Mouse (Mus musculus): ENCODE measurements at regions not wholly inside any gene's neighbourhood (a gene's known extent, or its start where the extent isn't known, plus 50 kb on each side); places are given as distances from the start of the nearest gene placed in this dataset.

DNA sequence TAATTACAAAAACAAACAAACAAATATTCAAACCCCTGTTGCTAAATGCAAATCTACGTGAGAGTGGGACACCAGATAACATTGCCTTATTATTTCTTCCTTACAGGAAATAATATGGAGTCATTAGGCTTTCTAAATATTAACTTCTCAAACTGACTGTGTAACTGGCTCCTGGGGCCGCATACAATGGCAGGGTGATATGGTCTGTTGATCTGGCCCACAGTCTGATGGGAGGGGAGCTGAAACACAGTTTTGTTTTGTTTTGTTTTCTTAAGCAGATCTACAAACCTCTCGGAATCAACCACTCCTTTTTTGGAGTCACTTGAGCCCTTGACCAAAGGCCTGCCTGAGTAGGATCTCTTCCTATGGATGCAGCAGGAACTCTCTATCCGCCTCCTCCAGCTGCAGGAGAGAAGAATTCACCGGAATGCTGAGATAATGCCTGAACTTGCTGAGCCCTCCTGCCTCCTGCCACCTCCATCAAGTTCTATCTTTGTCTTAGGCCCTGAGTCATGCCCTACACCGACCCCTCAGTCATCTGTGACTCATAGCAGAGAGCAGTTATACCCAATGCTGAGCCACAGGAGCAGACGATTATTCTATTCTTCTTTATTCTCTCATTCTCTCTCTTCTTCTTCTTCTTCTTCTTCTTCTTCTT is 534.5 kb upstream of the Btbd3 start:
- ATAC-seq, result no peak
- Histone ChIP-seq H3K36me3 (ENCODE audit: control insufficient read depth, insufficient read depth, low read length) (no peaks in the 10 kb centered on the region), H3K9ac (ENCODE audit: low read depth, low read length) (no peak overlapping the region), H3K4me3 (ENCODE audit: low read depth, low read length) (no peak overlapping the region), H3K27ac (ENCODE audit: low read length) (no peak overlapping the region), H3K4me1 (ENCODE audit: control insufficient read depth, insufficient read depth, low read length) (no peaks in the 10 kb centered on the region), H3K9me3 (replicated peaks; ENCODE audit: control insufficient read depth, low read length, poor library complexity, severe bottlenecking) (no peaks in the 10 kb centered on the region), H3K4me2 (ENCODE audit: low read length) (no peak overlapping the region), H3K27me3 (ENCODE audit: control insufficient read depth, insufficient read depth, low read depth, low read length) (no peaks in the 10 kb centered on the region)
- 63% methylated on average over 7 of the region's 7 CpGs for whole genome bisulfite sequencing

- H3K27me3 ChIP-seq (ENCODE audit: control insufficient read depth, insufficient read depth, low read depth, low read length), result 0 out of 2 replicates have a peak, but pooled peaks cover 2% of the 10 kb centered on the region
- no peaks in the 10 kb centered on the region for H3K4me1 ChIP-seq (ENCODE audit: control insufficient read depth, insufficient read depth, low read length)
- H3K4me3 ChIP-seq (ENCODE audit: low read depth, low read length), result no peak overlapping the region
- no peaks in the 10 kb centered on the region for H3K36me3 ChIP-seq (ENCODE audit: control insufficient read depth, insufficient read depth, low read length)
- ATAC-seq, result no peak
- H3K9ac ChIP-seq (ENCODE audit: low read depth, low read length), result no peak overlapping the region
- 87% methylated on average over 2 of the region's 2 CpGs for WGBS
- H3K9me3 ChIP-seq (replicated peaks; ENCODE audit: control insufficient read depth, low read length, poor library complexity, severe bottlenecking), result no peaks in the 10 kb centered on the region
- no peak overlapping the region for H3K4me2 ChIP-seq (ENCODE audit: low read length)
- H3K27ac ChIP-seq (ENCODE audit: low read length), result no peak overlapping the region
These were observed 540.5 kb upstream of the Btbd3 start for GRCm38 (mm10) chr2:137715891-137716290.

DNA sequence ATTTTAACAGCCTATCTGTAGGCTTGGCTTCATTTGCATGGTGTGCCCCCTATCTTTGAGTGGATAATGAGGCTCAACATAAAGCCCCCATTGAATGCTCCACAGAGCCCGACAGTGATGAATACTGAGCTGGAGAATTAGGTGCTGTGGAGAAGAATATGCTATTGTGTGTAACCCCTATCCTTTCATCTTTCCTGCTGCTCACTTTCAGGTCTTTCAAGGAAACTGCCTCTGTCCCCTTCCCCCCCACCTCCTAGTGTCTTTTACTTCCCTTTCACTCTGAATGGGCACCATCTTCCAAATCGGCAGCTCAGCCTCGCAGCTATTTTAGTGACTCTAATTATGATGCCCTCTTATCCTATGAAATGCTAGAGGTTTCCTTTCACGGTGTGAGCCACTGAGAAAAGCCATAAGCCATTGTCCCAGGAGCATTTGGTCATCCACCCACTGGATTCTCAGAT is 549.8 kb upstream of the Btbd3 start:
- 2% methylated on average over 4 of the region's 4 CpGs for WGBS
- no peaks in the 10 kb centered on the region for H3K36me3 ChIP-seq (ENCODE audit: control insufficient read depth, insufficient read depth, low read length)
- ATAC-seq, result peak; percentile 88
- H3K27ac ChIP-seq (ENCODE audit: low read length), result no peak overlapping the region
- no peak overlapping the region for H3K9ac ChIP-seq (ENCODE audit: low read depth, low read length)
- peak overlapping the region; percentile 45 for H3K4me2 ChIP-seq (ENCODE audit: low read length)
- peaks cover 15% of the 10 kb centered on the region for H3K4me1 ChIP-seq (ENCODE audit: control insufficient read depth, insufficient read depth, low read length)
- H3K27me3 ChIP-seq (ENCODE audit: control insufficient read depth, insufficient read depth, low read depth, low read length), result 0 out of 2 replicates have a peak, but pooled peaks cover 2% of the 10 kb centered on the region
- H3K9me3 ChIP-seq (replicated peaks; ENCODE audit: control insufficient read depth, low read length, poor library complexity, severe bottlenecking), result no peaks in the 10 kb centered on the region
- H3K4me3 ChIP-seq (ENCODE audit: low read depth, low read length), result 0 out of 2 replicates have a peak overlapping the region, but pooled peaks have one; percentile 3

DNA sequence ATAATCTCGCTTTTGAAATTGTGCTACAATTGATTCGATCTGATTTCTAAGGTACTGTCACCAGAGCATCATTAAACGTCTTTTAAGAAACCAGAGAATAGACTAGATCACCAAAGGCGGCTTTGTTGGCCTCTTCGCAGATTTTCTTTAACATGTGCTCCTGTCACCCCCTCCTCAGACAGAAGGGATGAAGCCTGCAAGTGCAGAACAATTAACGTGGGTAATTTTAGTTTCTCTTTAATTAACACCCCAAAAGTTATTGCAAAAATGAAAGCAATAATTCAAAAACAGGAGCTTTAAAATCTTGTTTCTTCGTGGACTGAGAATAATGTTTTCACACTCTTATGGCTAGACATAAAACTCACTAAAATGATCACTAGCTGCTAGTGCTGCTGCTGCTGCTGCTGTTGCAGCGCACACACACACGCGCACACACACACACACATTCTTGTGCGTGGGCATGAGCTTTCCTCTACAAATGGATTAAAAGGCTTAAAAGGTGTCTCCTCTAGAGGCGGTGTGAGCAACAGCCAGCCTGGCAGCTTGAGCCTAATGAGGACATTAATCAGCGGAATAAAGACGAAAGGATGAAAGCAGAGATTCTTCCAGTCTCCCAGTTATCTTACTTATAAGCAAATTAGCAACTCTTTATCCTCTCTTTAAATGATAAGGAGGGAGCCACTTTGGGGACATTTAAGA is 550.5 kb upstream of the Btbd3 start:
- 9% methylated on average over 14 of the region's 14 CpGs for WGBS
- ATAC-seq, result peak; percentile 92
- peak overlapping the region; percentile 45 for H3K4me2 ChIP-seq (ENCODE audit: low read length)
- H3K27me3 ChIP-seq (ENCODE audit: control insufficient read depth, insufficient read depth, low read depth, low read length), result 0 out of 2 replicates have a peak, but pooled peaks cover 2% of the 10 kb centered on the region
- peak overlapping the region; percentile 3; the same call in 1 of the 2 replicates for H3K4me3 ChIP-seq (ENCODE audit: low read depth, low read length)
- H3K4me1 ChIP-seq (ENCODE audit: control insufficient read depth, insufficient read depth, low read length), result peaks cover 15% of the 10 kb centered on the region
- no peaks in the 10 kb centered on the region for H3K9me3 ChIP-seq (replicated peaks; ENCODE audit: control insufficient read depth, low read length, poor library complexity, severe bottlenecking)
- H3K27ac ChIP-seq (ENCODE audit: low read length), result no peak overlapping the region
- H3K9ac ChIP-seq (ENCODE audit: low read depth, low read length), result no peak overlapping the region
- H3K36me3 ChIP-seq (ENCODE audit: control insufficient read depth, insufficient read depth, low read length), result no peaks in the 10 kb centered on the region

- H3K4me1 ChIP-seq (ENCODE audit: control insufficient read depth, insufficient read depth, low read length), result peaks cover 15% of the 10 kb centered on the region
- no peak overlapping the region for H3K27ac ChIP-seq (ENCODE audit: low read length)
- no peaks in the 10 kb centered on the region for H3K36me3 ChIP-seq (ENCODE audit: control insufficient read depth, insufficient read depth, low read length)
- no peak overlapping the region for H3K4me3 ChIP-seq (ENCODE audit: low read depth, low read length)
- no peak overlapping the region for H3K9ac ChIP-seq (ENCODE audit: low read depth, low read length)
- no peak overlapping the region; the same call in 1 of the 2 replicates for H3K4me2 ChIP-seq (ENCODE audit: low read length)
- H3K9me3 ChIP-seq (replicated peaks; ENCODE audit: control insufficient read depth, low read length, poor library complexity, severe bottlenecking), result no peaks in the 10 kb centered on the region
- peak; percentile 57; the same call in 1 of the 2 replicates for ATAC-seq
- 11% methylated on average over 12 of the region's 12 CpGs for WGBS
- 0 out of 2 replicates have a peak, but pooled peaks cover 2% of the 10 kb centered on the region for H3K27me3 ChIP-seq (ENCODE audit: control insufficient read depth, insufficient read depth, low read depth, low read length)
These were observed 551.2 kb upstream of the Btbd3 start for GRCm38 (mm10) chr2:137704948-137705723.

- Histone ChIP-seq H3K4me3 (ENCODE audit: low read depth, low read length) (no peak overlapping the region), H3K4me1 (ENCODE audit: control insufficient read depth, insufficient read depth, low read length) (peaks cover 15% of the 10 kb centered on the region), H3K9ac (ENCODE audit: low read depth, low read length) (no peak overlapping the region), H3K4me2 (ENCODE audit: low read length) (no peak overlapping the region), H3K36me3 (ENCODE audit: control insufficient read depth, insufficient read depth, low read length) (no peaks in the 10 kb centered on the region), H3K27ac (ENCODE audit: low read length) (no peak overlapping the region), H3K27me3 (ENCODE audit: control insufficient read depth, insufficient read depth, low read depth, low read length) (0 out of 2 replicates have a peak, but pooled peaks cover 2% of the 10 kb centered on the region), H3K9me3 (replicated peaks; ENCODE audit: control insufficient read depth, low read length, poor library complexity, severe bottlenecking) (no peaks in the 10 kb centered on the region)
- 41% methylated on average over 6 of the region's 6 CpGs for WGBS
- no peak for ATAC-seq
These were observed 551.8 kb upstream of the Btbd3 start for GRCm38 (mm10) chr2:137704565-137704947.

- WGBS, result 80% methylated on average over 3 of the region's 3 CpGs
- Histone ChIP-seq H3K27ac (ENCODE audit: low read length) (no peak overlapping the region), H3K36me3 (ENCODE audit: control insufficient read depth, insufficient read depth, low read length) (no peaks in the 10 kb centered on the region), H3K4me1 (ENCODE audit: control insufficient read depth, insufficient read depth, low read length) (peaks cover 15% of the 10 kb centered on the region), H3K9me3 (replicated peaks; ENCODE audit: control insufficient read depth, low read length, poor library complexity, severe bottlenecking) (no peaks in the 10 kb centered on the region), H3K4me3 (ENCODE audit: low read depth, low read length) (no peak overlapping the region), H3K9ac (ENCODE audit: low read depth, low read length) (no peak overlapping the region), H3K27me3 (ENCODE audit: control insufficient read depth, insufficient read depth, low read depth, low read length) (no peaks in the 10 kb centered on the region), H3K4me2 (ENCODE audit: low read length) (no peak overlapping the region)
- no peak for ATAC-seq
These were observed 552.3 kb upstream of the Btbd3 start for GRCm38 (mm10) chr2:137704051-137704450.

GRCm38 (mm10) chr2:137695885-137696284 is 560.5 kb upstream of the Btbd3 start:
- Histone ChIP-seq H3K9me3 (replicated peaks; ENCODE audit: control insufficient read depth, low read length, poor library complexity, severe bottlenecking) (no peaks in the 10 kb centered on the region), H3K9ac (ENCODE audit: low read depth, low read length) (no peak overlapping the region), H3K36me3 (ENCODE audit: control insufficient read depth, insufficient read depth, low read length) (no peaks in the 10 kb centered on the region), H3K4me1 (ENCODE audit: control insufficient read depth, insufficient read depth, low read length) (no peaks in the 10 kb centered on the region), H3K27ac (ENCODE audit: low read length) (no peak overlapping the region), H3K4me3 (ENCODE audit: low read depth, low read length) (no peak overlapping the region), H3K4me2 (ENCODE audit: low read length) (no peak overlapping the region), H3K27me3 (ENCODE audit: control insufficient read depth, insufficient read depth, low read depth, low read length) (no peaks in the 10 kb centered on the region)
- ATAC-seq, result no peak
- 93% methylated on average over 5 of the region's 5 CpGs for WGBS
